Mouse (Mus musculus) brain, adult 10 weeks (tissue): ENCODE results near the gene Gsk3b. TPM values are rescaled to one million over a fixed set of nuclear protein-coding genes. Genes with fewer than 3 reads are reported as not detected.

ENCODE experiments used
- polyA plus RNA-seq: library from polyadenylated mRNA; stranded (reverse); fragments of 350-450 nt; fragmentation: Illumina TruSeq; extraction: RNeasy Lipid Tissue Mini Kit (QIAGEN cat#74804); gene quantifications from one replicate; pipeline ENCODE4 v1.2.3, GENCODE M21; 2015; ENCODE audit warnings: low read depth, low replicate concordance

The Gsk3b gene
- 69.1 TPM for polyA plus RNA-seq

DNA sequence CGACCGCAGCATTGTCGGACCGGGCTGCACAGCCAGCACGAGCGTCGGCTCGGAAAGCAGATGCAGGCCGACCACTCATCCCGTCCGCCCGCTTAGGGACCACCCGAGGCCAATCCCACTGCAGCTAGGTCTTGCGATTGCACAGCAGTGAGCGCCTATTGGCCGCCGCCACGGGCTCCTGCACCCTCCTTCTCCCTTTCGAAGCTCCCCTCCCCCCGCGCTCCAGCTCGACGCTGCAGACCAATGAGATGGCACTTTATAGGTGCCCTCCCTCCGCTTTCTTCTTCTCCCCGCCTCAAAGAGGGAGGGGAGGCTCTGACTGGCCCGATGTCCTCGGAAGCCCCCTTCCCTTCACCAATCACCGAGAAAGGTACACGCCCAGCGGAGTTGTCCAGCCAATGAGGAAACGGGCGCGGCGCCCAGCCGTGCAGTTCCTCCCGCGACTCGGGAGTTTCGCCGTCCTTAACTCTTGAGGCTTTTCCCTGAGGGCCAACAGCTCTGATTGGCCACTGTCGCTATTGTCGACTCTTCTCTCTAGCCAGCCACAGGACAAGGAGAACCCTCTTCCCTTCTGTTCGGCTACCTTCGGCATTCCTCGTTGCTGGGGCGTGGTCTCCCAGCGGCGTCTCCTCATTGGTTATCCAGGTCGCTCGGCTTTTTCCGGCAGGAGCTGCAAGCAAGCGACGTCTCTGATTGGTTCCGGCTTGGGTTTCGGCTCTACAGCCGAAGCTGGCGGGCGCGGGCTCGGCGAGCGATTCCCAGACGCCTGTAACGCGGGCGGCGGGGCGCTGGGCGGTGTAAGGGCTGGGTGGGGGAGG, at the start of gene Gsk3b:
Gene Gsk3b, plus strand, starts transcription at position 373 of the 818 bp plus-strand sequence.

DNA sequence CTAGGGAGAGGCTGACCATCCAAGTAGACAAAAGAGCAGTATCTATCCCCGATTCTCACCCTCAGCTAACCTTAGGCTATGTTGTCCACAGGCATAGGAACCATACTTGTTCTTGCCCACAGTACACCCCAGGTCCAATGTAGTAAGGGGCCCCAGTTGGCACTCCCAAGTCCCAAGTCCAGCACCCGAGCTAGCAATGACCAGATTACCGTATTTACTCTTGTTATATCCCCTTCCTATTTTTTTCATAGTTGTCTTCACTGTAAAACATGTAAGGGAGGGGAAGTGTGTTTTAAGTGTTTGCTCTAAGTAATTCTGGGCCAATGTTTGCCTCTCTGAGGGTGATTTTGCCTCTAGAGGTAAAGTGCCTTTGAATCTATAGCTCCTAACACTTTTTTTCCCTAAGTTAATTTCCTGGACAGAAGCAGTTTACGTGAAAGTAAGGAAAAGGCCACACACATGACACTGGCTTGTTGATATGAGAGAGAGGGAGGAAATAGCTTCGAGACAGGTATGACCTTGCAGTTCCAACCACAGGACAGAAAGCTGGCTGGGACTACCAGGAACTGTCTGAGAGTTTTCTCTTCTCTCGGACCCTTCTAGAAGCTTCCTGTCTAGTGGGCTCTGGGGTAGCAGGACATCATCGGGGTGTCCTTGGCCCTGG, 206.0 kb downstream of the Gsk3b start, which contains the start of gene Nr1i2:
Gene Nr1i2, minus strand, starts transcription at position 140 of the 664 bp plus-strand sequence.

Other genes with a start within 250 kb of the Gsk3b start
- not detected for gene Gm36028, start 227.9 kb upstream of the Gsk3b start, polyA plus RNA-seq
- 28.1 TPM for gene Lrrc58, start 220.6 kb upstream of the Gsk3b start, polyA plus RNA-seq
- gene Gpr156, start 172.5 kb upstream of the Gsk3b start, polyA plus RNA-seq, result 0.91 TPM
- not detected for gene Nr1i2, start 205.8 kb downstream of the Gsk3b start, polyA plus RNA-seq